In the genomic region with DNA sequence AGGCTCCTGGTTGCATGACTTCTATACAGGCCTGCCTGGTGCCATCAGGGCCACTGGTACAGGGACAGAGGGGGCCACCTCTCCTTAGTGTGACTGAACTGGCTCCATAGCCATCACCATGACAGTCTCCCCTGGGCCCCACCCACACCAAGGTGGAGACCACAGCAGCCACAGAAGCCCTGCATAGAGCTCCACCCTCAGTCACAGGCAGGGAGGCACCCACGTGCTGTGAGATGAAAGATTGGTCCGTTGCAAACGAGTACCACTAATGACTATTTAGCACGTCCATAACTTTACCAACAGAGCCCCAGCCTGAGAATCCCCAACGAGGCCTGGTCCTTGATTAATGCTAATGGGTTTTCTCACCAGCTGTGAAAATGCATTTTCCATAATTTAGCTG, we compare ENCODE assay signal across 25 mouse cellular contexts. TPM values are rescaled to one million over a fixed set of nuclear protein-coding genes. Genes with fewer than 3 reads are reported as not detected.
DNase-seq lines count a peak whose midpoint lies in the region; ATAC-seq and TF ChIP-seq lines count a peak whose summit lies in the region.
"Had no signal": no experiment of that assay in that cellular context is flagged by ENCODE, and none has a peak within 500 bp of the region (broad histone marks: within the 10 kb centered on the region; RNA-seq: fewer than 3 reads in every experiment).

No protein-coding gene starts in this region.

- peak; percentile 36 for ATAC-seq in forebrain, postnatal 0 days
- no peak for ATAC-seq in forebrain, embryonic 16.5 days
- ATAC-seq in neural tube, embryonic 14.5 days (ENCODE audit: low read depth): peak; percentile 56
- ATAC-seq in hindbrain, embryonic 13.5 days (ENCODE audit: low FRiP score): peak; percentile 64
- ATAC-seq: liver, postnatal 0 days; midbrain, embryonic 16.5 days had no signal

- no peak overlapping the region for H3K27ac ChIP-seq in forebrain, postnatal 0 days (ENCODE audit: low read depth, low read length)
- H3K27ac ChIP-seq in forebrain, embryonic 16.5 days (ENCODE audit: low read length): no peak overlapping the region
- H3K27ac ChIP-seq in neural tube, embryonic 14.5 days (ENCODE audit: low read depth, low read length): no peak overlapping the region
- H3K27ac ChIP-seq in hindbrain, embryonic 13.5 days: no peak overlapping the region
- H3K27ac ChIP-seq: heart, embryonic 15.5 days; kidney, postnatal 0 days had no signal

- H3K9ac ChIP-seq in forebrain, postnatal 0 days: no peak overlapping the region
- H3K9ac ChIP-seq in forebrain, embryonic 16.5 days (replicated peaks; ENCODE audit: low read depth, low read length): no peak overlapping the region
- H3K9ac ChIP-seq in neural tube, embryonic 14.5 days (replicated peaks; ENCODE audit: low read depth, low read length): no peak overlapping the region
- no peak overlapping the region for H3K9ac ChIP-seq in hindbrain, embryonic 13.5 days
- H3K9ac ChIP-seq: heart, embryonic 15.5 days; liver, postnatal 0 days had no signal

- no peaks in the 10 kb centered on the region for H3K9me3 ChIP-seq in forebrain, postnatal 0 days (ENCODE audit: low read length)
- no peaks in the 10 kb centered on the region for H3K9me3 ChIP-seq in forebrain, embryonic 16.5 days (ENCODE audit: control insufficient read depth, low read length)
- no peaks in the 10 kb centered on the region for H3K9me3 ChIP-seq in neural tube, embryonic 14.5 days (ENCODE audit: control insufficient read depth, low read length)
- H3K9me3 ChIP-seq in hindbrain, embryonic 13.5 days: no peaks in the 10 kb centered on the region
- H3K9me3 ChIP-seq: heart, embryonic 15.5 days had no signal

- no peaks in the 10 kb centered on the region for H3K36me3 ChIP-seq in forebrain, postnatal 0 days (ENCODE audit: insufficient read depth)
- no peaks in the 10 kb centered on the region for H3K36me3 ChIP-seq in forebrain, embryonic 16.5 days (ENCODE audit: control insufficient read depth, insufficient read depth)
- no peaks in the 10 kb centered on the region for H3K36me3 ChIP-seq in neural tube, embryonic 14.5 days (ENCODE audit: control insufficient read depth, insufficient read depth, low read length)
- H3K36me3 ChIP-seq in hindbrain, embryonic 13.5 days: no peaks in the 10 kb centered on the region
- H3K36me3 ChIP-seq: heart, embryonic 15.5 days had no signal

- no peak overlapping the region for H3K4me3 ChIP-seq in forebrain, postnatal 0 days (ENCODE audit: low read depth, low read length)
- no peak overlapping the region for H3K4me3 ChIP-seq in forebrain, embryonic 16.5 days (replicated peaks; ENCODE audit: low read length)
- no peak overlapping the region for H3K4me3 ChIP-seq in neural tube, embryonic 14.5 days (ENCODE audit: low read depth, low read length)
- no peak overlapping the region for H3K4me3 ChIP-seq in hindbrain, embryonic 13.5 days
- H3K4me3 ChIP-seq: heart, embryonic 15.5 days had no signal

- 0 out of 2 replicates have a peak, but pooled peaks cover 4% of the 10 kb centered on the region for H3K27me3 ChIP-seq in forebrain, postnatal 0 days (ENCODE audit: insufficient read depth, low read length)
- H3K27me3 ChIP-seq in forebrain, embryonic 16.5 days (replicated peaks; ENCODE audit: control insufficient read depth, insufficient read depth, low read length): peaks cover 8% of the 10 kb centered on the region
- H3K27me3 ChIP-seq in neural tube, embryonic 14.5 days (ENCODE audit: control insufficient read depth, insufficient read depth, low read length): peaks cover 6% of the 10 kb centered on the region
- H3K27me3 ChIP-seq in hindbrain, embryonic 13.5 days: peaks cover 48% of the 10 kb centered on the region

- no peak for DNase-seq in forebrain, postnatal 0 days
- no peak for DNase-seq in neural tube, embryonic 10.5 days (ENCODE audit: extremely low spot score, low spot score)
- DNase-seq in mesoderm, embryonic 11.5 days (ENCODE audit: low read depth, low spot score): peak; percentile 30
- no peak for DNase-seq in ovary, postnatal 14 days (ENCODE audit: low spot score)
- DNase-seq in heart, adult 11 months: no peak
- DNase-seq: adrenal gland, postnatal 25 days; cerebellum, adult 11 months; cerebellum, adult 9-11 months; gastrocnemius, postnatal 36 days; heart, postnatal 36 days; kidney, adult 2 months; layer of hippocampus, adult 9-11 months; liver, postnatal 0 days; lung, postnatal 10 days; thymus, adult 2 months; thymus, postnatal 4 days had no signal

- H3K4me2 ChIP-seq in forebrain, postnatal 0 days (ENCODE audit: low read depth): no peak overlapping the region
- H3K4me2 ChIP-seq in forebrain, embryonic 16.5 days (ENCODE audit: low read length): no peak overlapping the region
- H3K4me2 ChIP-seq in neural tube, embryonic 14.5 days (ENCODE audit: low read depth, low read length): no peak overlapping the region
- no peak overlapping the region for H3K4me2 ChIP-seq in hindbrain, embryonic 13.5 days
- H3K4me2 ChIP-seq: heart, embryonic 15.5 days had no signal

- H3K4me1 ChIP-seq in forebrain, postnatal 0 days (ENCODE audit: insufficient read depth): 0 out of 2 replicates have a peak, but pooled peaks cover 4% of the 10 kb centered on the region
- peaks cover 8% of the 10 kb centered on the region; the same call in 1 of the 2 replicates for H3K4me1 ChIP-seq in forebrain, embryonic 16.5 days (replicated peaks; ENCODE audit: control insufficient read depth, insufficient read depth, low read length)
- peaks cover 7% of the 10 kb centered on the region; the same call in 1 of the 2 replicates for H3K4me1 ChIP-seq in neural tube, embryonic 14.5 days (ENCODE audit: control insufficient read depth, insufficient read depth, low read length)
- peaks cover 23% of the 10 kb centered on the region for H3K4me1 ChIP-seq in hindbrain, embryonic 13.5 days (replicated peaks)

- TF ChIP-seq CTCF in forebrain, postnatal 0 days (IDR thresholded peaks at IDR 0.05; ENCODE audit: low read depth): no peak

- WGBS in forebrain, postnatal 0 days: 30% methylated on average over 5 of the region's 5 CpGs
- WGBS in forebrain, embryonic 16.5 days: 18% methylated on average over 5 of the region's 5 CpGs
- WGBS in neural tube, embryonic 14.5 days: 19% methylated on average over 5 of the region's 5 CpGs
- WGBS in hindbrain, embryonic 13.5 days: 36% methylated on average over 5 of the region's 5 CpGs

RNA-seq across cellular contexts. Expression of gene Ttc34, which starts 36.7 kb away (rescaled TPM):
- total RNA-seq in forebrain, postnatal 0 days (2014; rRNA removed): 3.6 and 3.7 TPM in 2 replicates
- 4.1 TPM in 2 replicates for polyA plus RNA-seq in forebrain, postnatal 0 days (2015; fragmentation: Nextera tagmentation; extraction: Ambion mirVana)
- polyA plus RNA-seq in forebrain, embryonic 16.5 days (2015; fragmentation: Nextera tagmentation; extraction: Ambion mirVana): 1.7 and 2.1 TPM in 2 replicates
- polyA plus RNA-seq in neural tube, embryonic 14.5 days (2014; fragmentation: Nextera tagmentation; extraction: Ambion mirVana): 1.1 and 1.3 TPM in 2 replicates
- 0.56 and 0.57 TPM in 2 replicates for polyA plus RNA-seq in hindbrain, embryonic 13.5 days (2015; fragmentation: Nextera tagmentation; extraction: Ambion mirVana)
- total RNA-seq: common myeloid progenitor, adult 5-6 weeks; gastrocnemius, postnatal 36 days; liver, adult 2 months; megakaryocyte progenitor cell, adult 5-6 weeks had no signal
- polyA plus RNA-seq: kidney, adult 2 months; liver, postnatal 0 days had no signal
